Mouse (Mus musculus) monocyte, adult 5-6 weeks (primary cell): ENCODE data around the gene Gldc. TPM values are rescaled to one million over a fixed set of nuclear protein-coding genes. Genes with fewer than 3 reads are reported as not detected.

ENCODE experiments used
- total RNA-seq: library from RNA; stranded (forward); fragments of 200-1000, 200-491, 200-594 nt; gene quantifications from 3 replicates; pipeline ENCODE4 v1.2.3, GENCODE M21; 2017

Gene Gldc
- total RNA-seq, 1 experiment from 2014 or later, result not detected

Other genes starting within 250 kb of the Gldc start
- not detected in 3 replicates for gene Trpd52l3, start 171.6 kb downstream of the Gldc start, total RNA-seq
- gene Uhrf2, start 144.9 kb downstream of the Gldc start, total RNA-seq, result 68.4 to 101 TPM (median 95.4 TPM) in 3 replicates
- not detected in 3 replicates for gene Mbl2, start 57.5 kb upstream of the Gldc start, total RNA-seq